Mouse (Mus musculus) ovary, postnatal 36 days (tissue): ENCODE results near the gene Carns1.
"Not testable (repeated sequence)": the region's sequence is repeated elsewhere in the genome, so short reads cannot be mapped to it uniquely, and the experiment has no call there.

Source experiments
- DNase-seq: peaks from one replicate; pipeline ENCODE4 v3.0.0; 2022; ENCODE audit warnings: low spot score, mixed read lengths

Gene Carns1

GRCm38 (mm10) chr19:4130106-4130505 lies 45.2 kb downstream of the Carns1 start:
- DNase-seq, result no peak

- DNase-seq, result no peak
These were observed 45.8 kb downstream of the Carns1 start for GRCm38 (mm10) chr19:4129462-4129861.

- DNase-seq, result no peak
These were observed 48.4 kb downstream of the Carns1 start for GRCm38 (mm10) chr19:4126759-4127495.

- DNase-seq, result peak; percentile 99
These were observed 49.3 kb downstream of the Carns1 start, which contains the start of gene Aip for GRCm38 (mm10) chr19:4125741-4126696. Aip (minus strand) TSS chr19:4125858.

GRCm38 (mm10) chr19:4125268-4125667 lies 50.0 kb downstream of the Carns1 start:
- not testable (repeated sequence) for DNase-seq

- no peak for DNase-seq
These were observed 50.8 kb downstream of the Carns1 start for GRCm38 (mm10) chr19:4124432-4124831.

GRCm38 (mm10) chr19:4122411-4123370 lies 52.6 kb downstream of the Carns1 start:
- no peak for DNase-seq

- not testable (repeated sequence) for DNase-seq
These were observed 53.4 kb downstream of the Carns1 start for GRCm38 (mm10) chr19:4121896-4122295.

GRCm38 (mm10) chr19:4121097-4121805 lies 54.0 kb downstream of the Carns1 start:
- DNase-seq, result peak; percentile 94

- DNase-seq, result no peak
These were observed 54.8 kb downstream of the Carns1 start for GRCm38 (mm10) chr19:4120496-4120895.

GRCm38 (mm10) chr19:4119716-4120487 lies 55.4 kb downstream of the Carns1 start:
- no peak for DNase-seq

GRCm38 (mm10) chr19:4118350-4118749 lies 56.9 kb downstream of the Carns1 start:
- DNase-seq, result no peak

GRCm38 (mm10) chr19:4117006-4117405 lies 58.3 kb downstream of the Carns1 start:
- no peak for DNase-seq

GRCm38 (mm10) chr19:4115816-4116215 lies 59.5 kb downstream of the Carns1 start:
- no peak for DNase-seq

- DNase-seq, result no peak
These were observed 60.1 kb downstream of the Carns1 start for GRCm38 (mm10) chr19:4115144-4115543.

- no peak for DNase-seq
These were observed 60.7 kb downstream of the Carns1 start for GRCm38 (mm10) chr19:4114551-4114950.
